18 mouse cellular contexts compared by ENCODE assay signal in genomic region chr16:3271819-3272490, GRCm38 (mm10).
DNase-seq lines count a peak whose midpoint lies in the region; ATAC-seq and TF ChIP-seq lines count a peak whose summit lies in the region.
"Had no signal": no experiment of that assay in that cellular context is flagged by ENCODE, and none has a peak within 500 bp of the region (broad histone marks: within the 10 kb centered on the region; RNA-seq: fewer than 3 reads in every experiment).

No protein-coding gene starts in this region.

- no peak for TF ChIP-seq CTCF in stomach, postnatal 0 days (IDR thresholded peaks at IDR 0.05; ENCODE audit: low read depth)

- WGBS in embryonic facial prominence, embryonic 11.5 days, result 60% methylated on average over 2 of the region's 2 CpGs
- WGBS in embryonic facial prominence, embryonic 10.5 days, result 62% methylated on average over 2 of the region's 2 CpGs
- 52% methylated on average over 2 of the region's 2 CpGs for WGBS in intestine, embryonic 16.5 days
- 58% methylated on average over 2 of the region's 2 CpGs for WGBS in intestine, embryonic 15.5 days
- 57% methylated on average over 2 of the region's 2 CpGs for whole genome bisulfite sequencing in midbrain, embryonic 12.5 days
- 61% methylated on average over 2 of the region's 2 CpGs for WGBS in midbrain, embryonic 10.5 days
- WGBS in stomach, postnatal 0 days, result 46% methylated on average over 2 of the region's 2 CpGs

- H3K27ac ChIP-seq in embryonic facial prominence, embryonic 11.5 days (replicated peaks; ENCODE audit: low read depth, low read length), result no peak overlapping the region
- H3K27ac ChIP-seq in embryonic facial prominence, embryonic 10.5 days (replicated peaks), result no peak overlapping the region
- no peak overlapping the region for H3K27ac ChIP-seq in intestine, embryonic 16.5 days (ENCODE audit: low read length)
- H3K27ac ChIP-seq in intestine, embryonic 15.5 days, result no peak overlapping the region
- H3K27ac ChIP-seq in midbrain, embryonic 12.5 days (replicated peaks), result no peak overlapping the region
- no peak overlapping the region for H3K27ac ChIP-seq in midbrain, embryonic 10.5 days (replicated peaks)
- H3K27ac ChIP-seq in stomach, postnatal 0 days (replicated peaks), result no peak overlapping the region
- H3K27ac ChIP-seq: layer of hippocampus, adult 2 months had no signal

- no peaks in the 10 kb centered on the region for H3K27me3 ChIP-seq in embryonic facial prominence, embryonic 11.5 days (ENCODE audit: control insufficient read depth, insufficient read depth, low read length)
- no peaks in the 10 kb centered on the region for H3K27me3 ChIP-seq in embryonic facial prominence, embryonic 10.5 days (replicated peaks; ENCODE audit: low read depth, poor library complexity, severe bottlenecking)
- H3K27me3 ChIP-seq in intestine, embryonic 16.5 days (replicated peaks; ENCODE audit: control insufficient read depth, insufficient read depth, low read length), result no peaks in the 10 kb centered on the region
- no peaks in the 10 kb centered on the region for H3K27me3 ChIP-seq in intestine, embryonic 15.5 days (replicated peaks)
- H3K27me3 ChIP-seq in midbrain, embryonic 12.5 days, result no peaks in the 10 kb centered on the region
- H3K27me3 ChIP-seq in midbrain, embryonic 10.5 days (ENCODE audit: low read depth, poor library complexity, severe bottlenecking), result no peaks in the 10 kb centered on the region
- no peaks in the 10 kb centered on the region for H3K27me3 ChIP-seq in stomach, postnatal 0 days (ENCODE audit: control insufficient read depth, insufficient read depth, low read length)

- peaks cover 23% of the 10 kb centered on the region for H3K9me3 ChIP-seq in embryonic facial prominence, embryonic 11.5 days (replicated peaks; ENCODE audit: control insufficient read depth, low read length)
- peaks cover 92% of the 10 kb centered on the region for H3K9me3 ChIP-seq in embryonic facial prominence, embryonic 10.5 days
- H3K9me3 ChIP-seq in intestine, embryonic 16.5 days (ENCODE audit: control insufficient read depth, low read length), result peaks cover 16% of the 10 kb centered on the region; the same call in 1 of the 2 replicates
- H3K9me3 ChIP-seq in intestine, embryonic 15.5 days, result 0 out of 2 replicates have a peak, but pooled peaks cover 7% of the 10 kb centered on the region
- H3K9me3 ChIP-seq in midbrain, embryonic 12.5 days, result peaks cover 66% of the 10 kb centered on the region
- peaks cover 97% of the 10 kb centered on the region for H3K9me3 ChIP-seq in midbrain, embryonic 10.5 days (replicated peaks)
- peaks cover 10% of the 10 kb centered on the region for H3K9me3 ChIP-seq in stomach, postnatal 0 days (ENCODE audit: control insufficient read depth, low read length)

- H3K4me2 ChIP-seq in embryonic facial prominence, embryonic 11.5 days (ENCODE audit: low read depth, low read length), result no peak overlapping the region
- no peak overlapping the region for H3K4me2 ChIP-seq in intestine, embryonic 16.5 days (ENCODE audit: low read depth, low read length)
- no peak overlapping the region for H3K4me2 ChIP-seq in intestine, embryonic 15.5 days (replicated peaks)
- H3K4me2 ChIP-seq in midbrain, embryonic 12.5 days (replicated peaks), result no peak overlapping the region
- H3K4me2 ChIP-seq in stomach, postnatal 0 days (replicated peaks; ENCODE audit: low read depth), result no peak overlapping the region

- H3K9ac ChIP-seq in embryonic facial prominence, embryonic 11.5 days (replicated peaks; ENCODE audit: low read length), result no peak overlapping the region
- no peak overlapping the region for H3K9ac ChIP-seq in intestine, embryonic 16.5 days (ENCODE audit: low read depth, low read length)
- no peak overlapping the region for H3K9ac ChIP-seq in intestine, embryonic 15.5 days
- no peak overlapping the region for H3K9ac ChIP-seq in midbrain, embryonic 12.5 days (replicated peaks)
- no peak overlapping the region for H3K9ac ChIP-seq in stomach, postnatal 0 days (ENCODE audit: low read length)
- H3K9ac ChIP-seq: forebrain, postnatal 0 days had no signal

- no peaks in the 10 kb centered on the region for H3K4me1 ChIP-seq in embryonic facial prominence, embryonic 11.5 days (ENCODE audit: control insufficient read depth, insufficient read depth, low read length)
- H3K4me1 ChIP-seq in embryonic facial prominence, embryonic 10.5 days, result no peaks in the 10 kb centered on the region
- no peaks in the 10 kb centered on the region for H3K4me1 ChIP-seq in intestine, embryonic 16.5 days (ENCODE audit: control insufficient read depth, insufficient read depth, low read length)
- H3K4me1 ChIP-seq in intestine, embryonic 15.5 days (replicated peaks), result no peaks in the 10 kb centered on the region
- H3K4me1 ChIP-seq in midbrain, embryonic 12.5 days, result no peaks in the 10 kb centered on the region
- H3K4me1 ChIP-seq in midbrain, embryonic 10.5 days, result no peaks in the 10 kb centered on the region
- H3K4me1 ChIP-seq in stomach, postnatal 0 days (replicated peaks; ENCODE audit: control insufficient read depth, insufficient read depth), result no peaks in the 10 kb centered on the region

- no peak overlapping the region for H3K4me3 ChIP-seq in embryonic facial prominence, embryonic 11.5 days (ENCODE audit: low read depth, low read length)
- H3K4me3 ChIP-seq in embryonic facial prominence, embryonic 10.5 days, result no peak overlapping the region
- no peak overlapping the region for H3K4me3 ChIP-seq in intestine, embryonic 16.5 days (ENCODE audit: low read length)
- no peak overlapping the region for H3K4me3 ChIP-seq in intestine, embryonic 15.5 days (replicated peaks)
- no peak overlapping the region for H3K4me3 ChIP-seq in midbrain, embryonic 12.5 days
- H3K4me3 ChIP-seq in midbrain, embryonic 10.5 days, result no peak overlapping the region
- H3K4me3 ChIP-seq in stomach, postnatal 0 days (ENCODE audit: low read depth, low read length), result no peak overlapping the region
- H3K4me3 ChIP-seq: layer of hippocampus, adult 2 months had no signal

- ATAC-seq in embryonic facial prominence, embryonic 11.5 days (replicated peaks; ENCODE audit: insufficient number of reproducible peaks, low FRiP score, low TSS enrichment, low read depth), result peak; percentile 76; the same call in 1 of the 2 replicates
- peak; percentile 21; the same call in 1 of the 2 replicates for ATAC-seq in intestine, embryonic 16.5 days
- no peak; the same call in 1 of the 2 replicates for ATAC-seq in intestine, embryonic 15.5 days
- ATAC-seq in midbrain, embryonic 12.5 days (ENCODE audit: low FRiP score, low read depth), result peak; percentile 9; the same call in 1 of the 2 replicates
- peak; percentile 62 for ATAC-seq in stomach, postnatal 0 days (ENCODE audit: low FRiP score, low TSS enrichment)
- ATAC-seq in erythroblast, adult 5-6 weeks (replicated peaks; ENCODE audit: low FRiP score, poor library complexity, severe bottlenecking), result no peak
- ATAC-seq: forebrain, postnatal 0 days had no signal

- DNase-seq in embryonic facial prominence, embryonic 11.5 days (ENCODE audit: low spot score), result no peak
- DNase-seq in embryonic facial prominence, embryonic 10.5 days (ENCODE audit: low spot score), result no peak
- DNase-seq in midbrain, embryonic 10.5 days (ENCODE audit: low spot score), result no peak
- no peak for DNase-seq in stomach, postnatal 0 days (ENCODE audit: low spot score)
- DNase-seq: adrenal gland, adult 8-10 months; cerebellum, adult 18-20 months; forebrain, postnatal 0 days; heart, postnatal 36 days; kidney, adult 8-10 months; lung, postnatal 10 days; retina, postnatal 1 day; spleen, adult 18-20 months; thymus, postnatal 4 days had no signal

- no peaks in the 10 kb centered on the region; the same call in 1 of the 2 replicates for H3K36me3 ChIP-seq in embryonic facial prominence, embryonic 11.5 days (replicated peaks; ENCODE audit: control insufficient read depth, insufficient read depth, low read depth, low read length)
- H3K36me3 ChIP-seq in embryonic facial prominence, embryonic 10.5 days (replicated peaks), result no peaks in the 10 kb centered on the region
- H3K36me3 ChIP-seq in intestine, embryonic 16.5 days (ENCODE audit: control insufficient read depth, insufficient read depth, low read length), result no peaks in the 10 kb centered on the region
- no peaks in the 10 kb centered on the region for H3K36me3 ChIP-seq in intestine, embryonic 15.5 days
- H3K36me3 ChIP-seq in midbrain, embryonic 12.5 days, result no peaks in the 10 kb centered on the region
- no peaks in the 10 kb centered on the region for H3K36me3 ChIP-seq in midbrain, embryonic 10.5 days
- no peaks in the 10 kb centered on the region for H3K36me3 ChIP-seq in stomach, postnatal 0 days (ENCODE audit: control insufficient read depth, insufficient read depth, low read length)

- no peak for TF ChIP-seq EP300 in stomach, postnatal 0 days (optimal IDR thresholded peaks at IDR 0.05)

Comparison
In these comparisons a context has a peak if more than half of its experiments do, and no peak if none do; other contexts are left out.
1. ATAC-seq: peak in embryonic facial prominence, embryonic 11.5 days (single experiment), intestine, embryonic 16.5 days (single experiment), midbrain, embryonic 12.5 days (single experiment) and stomach, postnatal 0 days (single experiment); none in intestine, embryonic 15.5 days (single experiment) and erythroblast, adult 5-6 weeks (single experiment).